Mouse (Mus musculus): ENCODE measurements around the gene Gnb3. TPM values are rescaled to one million over a fixed set of nuclear protein-coding genes. Genes with fewer than 3 reads are reported as not detected.

Gnb3 gene
- polyA plus RNA-seq, 1 experiment from 2014 or later, result 4.2 TPM

Other genes starting within 250 kb of the Gnb3 start
- gene C1s2, start 204.2 kb downstream of the Gnb3 start, polyA plus RNA-seq (2015; fragmentation: Nextera tagmentation; extraction: Ambion mirVana), result 0.05 and 0.06 TPM in 2 replicates
- 50.1 and 54.2 TPM in 2 replicates for gene Lpcat3, start 177.2 kb downstream of the Gnb3 start, polyA plus RNA-seq (2015; fragmentation: Nextera tagmentation; extraction: Ambion mirVana)
- 125 and 133 TPM in 2 replicates for gene Emg1, start 128.1 kb downstream of the Gnb3 start, polyA plus RNA-seq (2015; fragmentation: Nextera tagmentation; extraction: Ambion mirVana)
- gene Phb2, start 127.9 kb downstream of the Gnb3 start, polyA plus RNA-seq (2015; fragmentation: Nextera tagmentation; extraction: Ambion mirVana), result 347 and 355 TPM in 2 replicates
- gene Ptpn6, start 101.6 kb downstream of the Gnb3 start, polyA plus RNA-seq (2015; fragmentation: Nextera tagmentation; extraction: Ambion mirVana), result 14.6 and 31.3 TPM in 2 replicates
- gene Grcc10, start 98.9 kb downstream of the Gnb3 start, polyA plus RNA-seq (2015; fragmentation: Nextera tagmentation; extraction: Ambion mirVana), result 429 and 447 TPM in 2 replicates
- not detected in 2 replicates for gene Gm45234, start 84.3 kb downstream of the Gnb3 start, polyA plus RNA-seq (2015; fragmentation: Nextera tagmentation; extraction: Ambion mirVana)
- 9.4 and 10.4 TPM in 2 replicates for gene Atn1, start 83.8 kb downstream of the Gnb3 start, polyA plus RNA-seq (2015; fragmentation: Nextera tagmentation; extraction: Ambion mirVana)
- gene Eno2, start 70.6 kb downstream of the Gnb3 start, polyA plus RNA-seq (2015; fragmentation: Nextera tagmentation; extraction: Ambion mirVana), result 3.7 and 4.3 TPM in 2 replicates
- 2.5 and 5.7 TPM in 2 replicates for gene Lrrc23, start 60.5 kb downstream of the Gnb3 start, polyA plus RNA-seq (2015; fragmentation: Nextera tagmentation; extraction: Ambion mirVana)
- gene Spsb2, start 31.6 kb downstream of the Gnb3 start, polyA plus RNA-seq (2015; fragmentation: Nextera tagmentation; extraction: Ambion mirVana), result 7.4 and 9.2 TPM in 2 replicates
- 1,525 and 1,576 TPM in 2 replicates for gene Tpi1, start 26.0 kb downstream of the Gnb3 start, polyA plus RNA-seq (2015; fragmentation: Nextera tagmentation; extraction: Ambion mirVana)
- 104 and 112 TPM in 2 replicates for gene Usp5, start 10.8 kb downstream of the Gnb3 start, polyA plus RNA-seq (2015; fragmentation: Nextera tagmentation; extraction: Ambion mirVana)
- 126 and 136 TPM in 2 replicates for gene Cdca3, start 10.7 kb downstream of the Gnb3 start, polyA plus RNA-seq (2015; fragmentation: Nextera tagmentation; extraction: Ambion mirVana)
- 12.3 and 15.2 TPM in 2 replicates for gene P3h3, start 17.5 kb upstream of the Gnb3 start, polyA plus RNA-seq (2015; fragmentation: Nextera tagmentation; extraction: Ambion mirVana)
- gene Gpr162, start 23.7 kb upstream of the Gnb3 start, polyA plus RNA-seq (2015; fragmentation: Nextera tagmentation; extraction: Ambion mirVana), result 2.4 and 2.7 TPM in 2 replicates
- 0.25 and 2.1 TPM in 2 replicates for gene Cd4, start 47.9 kb upstream of the Gnb3 start, polyA plus RNA-seq (2015; fragmentation: Nextera tagmentation; extraction: Ambion mirVana)
- gene Lag3, start 71.4 kb upstream of the Gnb3 start, polyA plus RNA-seq (2015; fragmentation: Nextera tagmentation; extraction: Ambion mirVana), result 1.1 and 1.7 TPM in 2 replicates
- gene Ptms, start 79.8 kb upstream of the Gnb3 start, polyA plus RNA-seq (2015; fragmentation: Nextera tagmentation; extraction: Ambion mirVana), result 203 and 265 TPM in 2 replicates
- gene Mlf2, start 91.1 kb upstream of the Gnb3 start, polyA plus RNA-seq (2015; fragmentation: Nextera tagmentation; extraction: Ambion mirVana), result 387 and 398 TPM in 2 replicates
- gene Cops7a, start 125.3 kb upstream of the Gnb3 start, polyA plus RNA-seq (2015; fragmentation: Nextera tagmentation; extraction: Ambion mirVana), result 141 and 145 TPM in 2 replicates
- 0.54 and 0.70 TPM in 2 replicates for gene Pianp, start 156.4 kb upstream of the Gnb3 start, polyA plus RNA-seq (2015; fragmentation: Nextera tagmentation; extraction: Ambion mirVana)
- 8.7 and 9.6 TPM in 2 replicates for gene Zfp384, start 168.9 kb upstream of the Gnb3 start, polyA plus RNA-seq (2015; fragmentation: Nextera tagmentation; extraction: Ambion mirVana)
- 77.5 and 89.0 TPM in 2 replicates for gene Ing4, start 199.5 kb upstream of the Gnb3 start, polyA plus RNA-seq (2015; fragmentation: Nextera tagmentation; extraction: Ambion mirVana)
- gene Acrbp, start 209.4 kb upstream of the Gnb3 start, polyA plus RNA-seq (2015; fragmentation: Nextera tagmentation; extraction: Ambion mirVana), result 8.0 TPM in 2 replicates
- 0.55 and 1.6 TPM in 2 replicates for gene Lpar5, start 227.6 kb upstream of the Gnb3 start, polyA plus RNA-seq (2015; fragmentation: Nextera tagmentation; extraction: Ambion mirVana)

Data from heart, embryonic 16.5 days (tissue).